Mouse (Mus musculus) MEL (cell line): ENCODE measurements around the gene Gpr15. TPM values are rescaled to one million over a fixed set of nuclear protein-coding genes. Genes with fewer than 3 reads are reported as not detected.

Experiments
- DNase-seq: peaks from one replicate; pipeline ENCODE4 v3.0.0; 2011; ENCODE audit warnings: low read depth, low spot score
- H3K27ac ChIP-seq: 2 replicates; pipeline ENCODE4 v1.5.1; 2012; ENCODE audit warnings: low read depth, mild to moderate bottlenecking, control low read depth, low read length, moderate library complexity; ENCODE audit not compliant: control insufficient read depth
- H3K27me3 ChIP-seq, 2 experiments: fragments of 150-350 bp in 1 of 2; sonication (generic) in 1 of 2; 2 replicates each; pipeline ENCODE4 v1.6.1; 2012; ENCODE audit warnings: low read length in 2 of 2, mild to moderate bottlenecking in 2 of 2, improper control_type of control experiment in 1 of 2, moderate library complexity in 1 of 2; ENCODE audit not compliant: insufficient read depth in 2 of 2, control insufficient read depth in 1 of 2
- H3K36me3 ChIP-seq, 2 experiments: 2 replicates each; pipeline ENCODE4 v1.6.1; 2012 to 2014; ENCODE audit warnings: low read length in 2 of 2, improper control_type of control experiment in 1 of 2, inconsistent platforms in 1 of 2, mild to moderate bottlenecking in 1 of 2; ENCODE audit not compliant: insufficient read depth in 2 of 2, control insufficient read depth in 1 of 2
- H3K4me1 ChIP-seq, 2 experiments: fragments of 150-350 bp in 1 of 2; sonication (generic) in 1 of 2; 2 replicates each; pipeline ENCODE4 v1.6.1; 2012; ENCODE audit warnings: low read length in 2 of 2, improper control_type of control experiment in 1 of 2, mild to moderate bottlenecking in 1 of 2; ENCODE audit not compliant: insufficient read depth in 2 of 2, control insufficient read depth in 1 of 2
- H3K4me3 ChIP-seq, 2 experiments: fragments of 150-350 bp in 1 of 2; sonication (generic) in 1 of 2; 2 replicates each; pipeline ENCODE4 v1.5.1; 2012; ENCODE audit warnings: low read depth in 2 of 2, low read length in 2 of 2, mild to moderate bottlenecking in 2 of 2, moderate library complexity in 2 of 2, control low read depth in 1 of 2, improper control_type of control experiment in 1 of 2; ENCODE audit not compliant: control insufficient read depth in 1 of 2, insufficient read depth in 1 of 2
- H3K79me2 ChIP-seq: 2 replicates; pipeline ENCODE4 v1.6.1; 2012; ENCODE audit warnings: mild to moderate bottlenecking, low read length, moderate library complexity; ENCODE audit not compliant: control insufficient read depth, poor library complexity, insufficient read depth
- H3K9ac ChIP-seq: 2 replicates; pipeline ENCODE4 v1.6.1; 2012; ENCODE audit warnings: low read depth, mild to moderate bottlenecking, control low read depth, low read length, moderate library complexity; ENCODE audit not compliant: control insufficient read depth, poor library complexity, severe bottlenecking
- H3K9me3 ChIP-seq: fragments of 150-350 bp; sonication (generic); replicated peaks from 2 replicates; pipeline ENCODE4 v1.6.1; 2012; ENCODE audit warnings: mild to moderate bottlenecking, low read length, improper control_type of control experiment, moderate library complexity; ENCODE audit not compliant: insufficient read depth
- BHLHE40 ChIP-seq: IDR thresholded peaks from 2 replicates; pipeline ENCODE4 v1.6.1; 2012; ENCODE audit warnings: low read depth, mild to moderate bottlenecking, inconsistent platforms, low read length, improper control_type of control experiment, borderline replicate concordance
- CHD1 ChIP-seq: IDR thresholded peaks from 2 replicates; pipeline ENCODE4 v1.6.1; 2012; ENCODE audit warnings: low read depth, mild to moderate bottlenecking, inconsistent platforms, low read length, improper control_type of control experiment
- CHD2 ChIP-seq: IDR thresholded peaks from 2 replicates; pipeline ENCODE4 v1.6.1; 2011; ENCODE audit warnings: low read length, improper control_type of control experiment
- CTCF ChIP-seq, 3 experiments: IDR thresholded peaks in 2 of 3; conservative IDR thresholded peaks in 1 of 3; 2 replicates each; pipeline ENCODE4 v1.5.1; 2011 to 2012; ENCODE audit warnings: low read length in 3 of 3, low read depth in 2 of 3, mild to moderate bottlenecking in 2 of 3, improper control_type of control experiment in 1 of 3, inconsistent platforms in 1 of 3, mixed read lengths in 1 of 3, moderate library complexity in 1 of 3; ENCODE audit not compliant: control insufficient read depth in 1 of 3, insufficient read depth in 1 of 3, poor library complexity in 1 of 3, severe bottlenecking in 1 of 3
- E2F4 ChIP-seq: IDR thresholded peaks from 2 replicates; pipeline ENCODE4 v1.6.1; 2011; ENCODE audit warnings: low read depth, low read length, improper control_type of control experiment, borderline replicate concordance
- ELF1 ChIP-seq: IDR thresholded peaks from 2 replicates; pipeline ENCODE4 v1.6.1; 2014; ENCODE audit warnings: low read depth, mild to moderate bottlenecking, inconsistent platforms, low read length, improper control_type of control experiment, moderate library complexity
- EP300 ChIP-seq, 2 experiments: IDR thresholded peaks; 2 replicates each; pipeline ENCODE4 v1.6.1; 2011; ENCODE audit warnings: improper control_type of control experiment in 2 of 2, low read length in 2 of 2, low read depth in 1 of 2, mild to moderate bottlenecking in 1 of 2
- ETS1 ChIP-seq: IDR thresholded peaks from 2 replicates; pipeline ENCODE4 v1.6.1; 2012; ENCODE audit warnings: low read depth, mild to moderate bottlenecking, inconsistent platforms, low read length, improper control_type of control experiment, moderate library complexity
- GABPA ChIP-seq: IDR thresholded peaks from 2 replicates; pipeline ENCODE4 v1.6.1; 2012; ENCODE audit warnings: low read depth, mild to moderate bottlenecking, inconsistent platforms, low read length, improper control_type of control experiment, moderate library complexity
- GATA1 ChIP-seq: IDR thresholded peaks from 2 replicates; pipeline ENCODE4 v1.6.1; 2011; ENCODE audit warnings: low read depth, low read length, improper control_type of control experiment
- HCFC1 ChIP-seq: IDR thresholded peaks from 2 replicates; pipeline ENCODE4 v1.6.1; 2012; ENCODE audit warnings: low read depth, mild to moderate bottlenecking, inconsistent platforms, low read length, improper control_type of control experiment, moderate library complexity
- JUND ChIP-seq: IDR thresholded peaks from 2 replicates; pipeline ENCODE4 v1.6.1; 2011; ENCODE audit warnings: low read depth, mild to moderate bottlenecking, improper control_type of control experiment, low read length
- KAT2A ChIP-seq: conservative IDR thresholded peaks from 2 replicates; pipeline ENCODE4 v1.6.1; 2012; ENCODE audit warnings: low read depth, low read length, improper control_type of control experiment, inconsistent platforms
- MAFK ChIP-seq: IDR thresholded peaks from 2 replicates; pipeline ENCODE4 v1.6.1; 2011; ENCODE audit warnings: low read depth, mild to moderate bottlenecking, low read length, improper control_type of control experiment, borderline replicate concordance
- MAX ChIP-seq: IDR thresholded peaks from 2 replicates; pipeline ENCODE4 v1.6.1; 2011; ENCODE audit warnings: low read length, improper control_type of control experiment
- MAZ ChIP-seq: IDR thresholded peaks from 2 replicates; pipeline ENCODE4 v1.6.1; 2012; ENCODE audit warnings: low read depth, mild to moderate bottlenecking, inconsistent platforms, low read length, improper control_type of control experiment
- MEF2A ChIP-seq: IDR thresholded peaks from 2 replicates; pipeline ENCODE4 v1.6.1; 2014; ENCODE audit warnings: low read depth, mild to moderate bottlenecking, inconsistent platforms, low read length, improper control_type of control experiment; ENCODE audit not compliant: poor library complexity, insufficient replicate concordance, severe bottlenecking; ENCODE audit errors: extremely low read depth
- MXI1 ChIP-seq: IDR thresholded peaks from 2 replicates; pipeline ENCODE4 v1.6.1; 2011; ENCODE audit warnings: mild to moderate bottlenecking, low read depth, low read length, improper control_type of control experiment
- MYB ChIP-seq: IDR thresholded peaks from 2 replicates; pipeline ENCODE4 v1.6.1; 2011; ENCODE audit warnings: mild to moderate bottlenecking, low read depth, low read length, improper control_type of control experiment
- MYC ChIP-seq: IDR thresholded peaks from 2 replicates; pipeline ENCODE4 v1.6.1; 2011; ENCODE audit warnings: low read depth, mild to moderate bottlenecking, low read length, improper control_type of control experiment, moderate library complexity
- NELFE ChIP-seq: IDR thresholded peaks from 2 replicates; pipeline ENCODE4 v1.6.1; 2011; ENCODE audit warnings: low read depth, low read length, improper control_type of control experiment
- POLR2A ChIP-seq, 2 experiments: IDR thresholded peaks; 2 replicates each; pipeline ENCODE4 v1.6.1; 2011 to 2012; ENCODE audit warnings: low read length in 2 of 2, mild to moderate bottlenecking in 2 of 2, control low read depth in 1 of 2, improper control_type of control experiment in 1 of 2, low read depth in 1 of 2, moderate library complexity in 1 of 2; ENCODE audit not compliant: control insufficient read depth in 1 of 2, insufficient read depth in 1 of 2, poor library complexity in 1 of 2
- POLR2AphosphoS2 ChIP-seq: IDR thresholded peaks from 2 replicates; pipeline ENCODE4 v1.6.1; 2011; ENCODE audit warnings: low read length, improper control_type of control experiment
- RAD21 ChIP-seq: IDR thresholded peaks from 2 replicates; pipeline ENCODE4 v1.6.1; 2011; ENCODE audit warnings: mild to moderate bottlenecking, low read depth, low read length, improper control_type of control experiment
- RCOR1 ChIP-seq: IDR thresholded peaks from 2 replicates; pipeline ENCODE4 v1.6.1; 2012; ENCODE audit warnings: low read depth, mild to moderate bottlenecking, inconsistent platforms, low read length, improper control_type of control experiment
- SIN3A ChIP-seq: IDR thresholded peaks from 2 replicates; pipeline ENCODE4 v1.6.1; 2012; ENCODE audit warnings: low read length, improper control_type of control experiment, inconsistent platforms
- SMC3 ChIP-seq: IDR thresholded peaks from 2 replicates; pipeline ENCODE4 v1.6.1; 2011; ENCODE audit warnings: low read depth, low read length, improper control_type of control experiment
- TAL1 ChIP-seq: IDR thresholded peaks from 2 replicates; pipeline ENCODE4 v1.6.1; 2012; ENCODE audit warnings: mild to moderate bottlenecking, inconsistent platforms, low read length, moderate library complexity, mixed read lengths
- TBP ChIP-seq: IDR thresholded peaks from 2 replicates; pipeline ENCODE4 v1.8.0; 2011; ENCODE audit warnings: low read depth, low read length, improper control_type of control experiment
- TCF12 ChIP-seq: IDR thresholded peaks from 2 replicates; pipeline ENCODE4 v1.6.1; 2014; ENCODE audit warnings: low read depth, mild to moderate bottlenecking, inconsistent platforms, low read length, improper control_type of control experiment, moderate library complexity
- USF1 ChIP-seq: IDR thresholded peaks from 2 replicates; pipeline ENCODE4 v1.6.1; 2014; ENCODE audit warnings: low read depth, mild to moderate bottlenecking, inconsistent platforms, low read length, improper control_type of control experiment, moderate library complexity
- ZC3H11A ChIP-seq: IDR thresholded peaks from 2 replicates; pipeline ENCODE4 v1.6.1; 2012; ENCODE audit warnings: low read depth, mild to moderate bottlenecking, inconsistent platforms, low read length, improper control_type of control experiment
- ZKSCAN1 ChIP-seq: IDR thresholded peaks from 2 replicates; pipeline ENCODE4 v1.6.1; 2012; ENCODE audit warnings: low read depth, mild to moderate bottlenecking, inconsistent platforms, low read length, improper control_type of control experiment, moderate library complexity
- ZMIZ1 ChIP-seq: IDR thresholded peaks from 2 replicates; pipeline ENCODE4 v1.6.1; 2012; ENCODE audit warnings: low read depth, mild to moderate bottlenecking, inconsistent platforms, low read length, improper control_type of control experiment, moderate library complexity
- polyA plus RNA-seq, 2 experiments: library from polyadenylated mRNA; stranded (reverse) in 1 of 2; unstranded in 1 of 2; fragments of >175 nt in 1 of 2; fragments of >200 nt in 1 of 2; gene quantifications; 2 replicates each; pipeline versions ENCODE4 v1.2.1 to v1.2.4; 2012; ENCODE audit warnings: low replicate concordance in 2 of 2, low read depth in 1 of 2; ENCODE audit not compliant: insufficient read length in 2 of 2, insufficient read depth in 1 of 2, missing spikeins in 1 of 2
- total RNA-seq: library from RNA; depleted of rRNA; stranded (reverse); fragments of 300-350 nt; gene quantifications from 2 replicates; pipeline ENCODE4 v1.2.3, GENCODE M21; 2012

Gene Gpr15
- total and polyA plus RNA-seq, 3 experiments = not detected

- 0 out of 2 replicates have a peak, but pooled peaks have one; percentile 64 for TF ChIP-seq ZMIZ1
- no peak for TF ChIP-seq ZKSCAN1
- TF ChIP-seq TCF12 = peak; percentile 94
These were observed 48.8 kb downstream of the Gpr15 start, which contains the start of gene Cpox (continued) for GRCm38 (mm10) chr16:58669917-58670630.

- peaks cover 10 to 13% of the 10 kb centered on the region in 2 experiments for H3K4me1 ChIP-seq
- peak overlapping the region; percentile 96 for H3K9ac ChIP-seq
- peaks cover 8 to 31% of the 10 kb centered on the region in 2 experiments for H3K36me3 ChIP-seq
These were observed 49.6 kb downstream of the Gpr15 start for GRCm38 (mm10) chr16:58669264-58669663.

DNA sequence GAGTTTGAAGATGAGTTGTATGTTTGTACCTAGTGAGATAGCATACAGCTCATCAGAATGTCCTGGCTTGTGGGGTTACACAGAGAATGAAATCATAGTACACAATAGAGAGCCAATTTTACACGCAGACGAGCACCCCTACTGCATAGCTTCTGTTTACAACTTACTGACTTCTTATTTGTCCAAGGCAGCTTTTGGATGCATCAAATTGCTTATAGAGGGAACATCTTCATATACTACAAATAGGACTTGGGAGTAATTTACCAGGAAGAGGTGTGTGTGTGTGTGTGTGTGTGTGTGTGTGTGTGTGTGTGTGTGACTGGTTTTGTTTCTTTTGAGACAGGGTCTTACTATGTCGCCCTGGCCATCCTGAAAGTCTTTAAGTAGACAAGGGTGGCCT lies 50.3 kb downstream of the Gpr15 start:
- Histone ChIP-seq H3K9me3 (no peaks in the 10 kb centered on the region), H3K4me3 (peak overlapping the region in 1 of 2 experiments; percentile 29; a peak in 2 of 4 replicates), H3K27me3 (no peaks in the 10 kb centered on the region), H3K27ac (peak overlapping the region; percentile 99), H3K36me3 (peaks cover 8 to 29% of the 10 kb centered on the region in 2 experiments; a peak in 3 of 4 replicates)
- DNase-seq = peak; percentile 62
- no peak for TF ChIP-seq POLR2A (IDR thresholded peaks at IDR 0.05; ENCODE audit: control insufficient read depth in 1 of 2, insufficient read depth in 1 of 2, low read depth in 1 of 2, low read length in 2 of 2, poor library complexity in 1 of 2)
- peak in 1 of 2 experiments; percentile 19; a peak in 1 of 4 replicates for TF ChIP-seq EP300 (IDR thresholded peaks at IDR 0.05; ENCODE audit: low read depth in 1 of 2, low read length in 2 of 2)
- no peak for TF ChIP-seq GABPA
- TF ChIP-seq TAL1 = no peak
- no peak for TF ChIP-seq CTCF (IDR thresholded peaks at IDR 0.05 in 2 of 3, conservative IDR thresholded peaks at IDR 0.05 in 1 of 3; ENCODE audit: control insufficient read depth in 1 of 3, insufficient read depth in 1 of 3, low read depth in 2 of 3, low read length in 3 of 3, poor library complexity in 1 of 3, severe bottlenecking in 1 of 3)
- no peak for TF ChIP-seq RAD21
- TF ChIP-seq, all 39 proteins: peak for 1
- peaks cover 10 to 13% of the 10 kb centered on the region in 2 experiments for H3K4me1 ChIP-seq
- H3K9ac ChIP-seq = peak overlapping the region; percentile 43
- H3K79me2 ChIP-seq = peaks cover 28% of the 10 kb centered on the region

More at GRCm38 (mm10) chr16:58669264-58669663, 49.6 kb downstream of the Gpr15 start:
- Histone ChIP-seq H3K4me3 (peak overlapping the region; percentile 43 to 99), H3K27ac (peak overlapping the region; percentile 99), H3K79me2 (peaks cover 33% of the 10 kb centered on the region), H3K27me3 (no peaks in the 10 kb centered on the region), H3K9me3 (no peaks in the 10 kb centered on the region)
- peak; percentile 87 for DNase-seq
- TF ChIP-seq MAZ = peak; percentile 43; the same call in 1 of the 2 replicates
- peak; percentile 97 for TF ChIP-seq ETS1
- peak; percentile 88 for TF ChIP-seq RCOR1
- TF ChIP-seq MEF2A = peak; percentile 61
- TF ChIP-seq SMC3 = no peak; the same call in 1 of the 2 replicates
- TF ChIP-seq CHD1 = no peak
- no peak; the same call in 1 of the 2 replicates for TF ChIP-seq KAT2A
- 0 out of 2 replicates have a peak, but pooled peaks have one; percentile 60 for TF ChIP-seq JUND
- peak; percentile 96 for TF ChIP-seq GATA1
- no peak for TF ChIP-seq E2F4
- TF ChIP-seq MYB = peak; percentile 77; the same call in 1 of the 2 replicates
- TF ChIP-seq HCFC1 = peak; percentile 51; the same call in 1 of the 2 replicates
- peak; percentile 29 for TF ChIP-seq ZC3H11A
- TF ChIP-seq ELF1 = no peak
- TF ChIP-seq EP300 (IDR thresholded peaks at IDR 0.05; ENCODE audit: low read depth in 1 of 2, low read length in 2 of 2) = peak; percentile 97 to 98
- peak; percentile 91 for TF ChIP-seq SIN3A
- peak; percentile 88 for TF ChIP-seq MXI1
- no peak for TF ChIP-seq ZKSCAN1
- TF ChIP-seq TCF12 = peak; percentile 94
- TF ChIP-seq GABPA = 0 out of 2 replicates have a peak, but pooled peaks have one; percentile 13
- peak; percentile 81 for TF ChIP-seq ZMIZ1
- peak; percentile 55; the same call in 1 of the 2 replicates for TF ChIP-seq TBP
- TF ChIP-seq USF1 = no peak
- peak; percentile 34 for TF ChIP-seq TAL1
- TF ChIP-seq CHD2 = no peak
- TF ChIP-seq NELFE = no peak; the same call in 1 of the 2 replicates
- peak; percentile 55; the same call in 1 of the 2 replicates for TF ChIP-seq MAFK
- peak; percentile 90 for TF ChIP-seq BHLHE40
- TF ChIP-seq RAD21 = no peak
- TF ChIP-seq MAX = peak; percentile 84
- TF ChIP-seq MYC = peak; percentile 94
- peak; percentile 51; the same call in 1 of the 2 replicates for TF ChIP-seq POLR2AphosphoS2
